Mouse (Mus musculus) R1 (cell line): ENCODE measurements at regions not wholly inside any gene's neighbourhood (a gene's known extent, or its start where the extent isn't known, plus 50 kb on each side); places are given as distances from the start of the nearest gene placed in this dataset.

Source experiments
- DNase-seq: peaks from one replicate; pipeline ENCODE4 v3.0.0-alpha.2; 2018; ENCODE audit warnings: low read depth, low spot score

- DNase-seq: no peak
Measured at GRCm38 (mm10) chr10:3630763-3631223, 90.8 kb downstream of the Iyd start.

DNA sequence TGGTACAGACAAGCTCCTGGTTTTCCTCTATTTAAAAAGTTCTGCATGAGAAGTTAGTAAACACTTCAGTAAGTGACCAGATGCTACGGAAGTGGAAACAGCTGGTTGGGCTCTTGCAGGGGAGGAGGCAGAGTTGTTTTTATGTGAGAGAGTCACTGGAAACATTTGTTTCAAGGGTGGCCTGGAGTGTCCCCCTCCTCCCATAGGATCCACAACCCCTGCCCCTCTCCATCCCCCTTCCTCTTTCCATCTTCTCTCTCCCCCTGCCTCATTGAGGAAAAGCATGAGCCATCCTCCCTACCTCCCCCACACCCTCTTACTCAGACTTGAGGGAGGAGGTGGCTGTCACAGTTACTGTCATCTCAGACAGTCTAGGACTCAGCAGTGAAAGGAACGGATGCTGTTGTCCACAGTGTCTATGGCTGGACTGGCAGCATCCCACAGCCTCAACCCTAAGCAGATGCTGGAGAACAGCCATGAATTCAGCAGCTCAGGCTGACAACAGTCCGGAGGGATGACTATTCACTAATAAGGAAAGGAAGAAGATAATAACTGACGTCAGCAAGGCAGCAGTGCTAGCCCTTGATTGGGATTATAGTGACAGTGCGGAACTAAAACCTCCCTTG is 93.9 kb downstream of the Iyd start:
- no peak for DNase-seq

DNA sequence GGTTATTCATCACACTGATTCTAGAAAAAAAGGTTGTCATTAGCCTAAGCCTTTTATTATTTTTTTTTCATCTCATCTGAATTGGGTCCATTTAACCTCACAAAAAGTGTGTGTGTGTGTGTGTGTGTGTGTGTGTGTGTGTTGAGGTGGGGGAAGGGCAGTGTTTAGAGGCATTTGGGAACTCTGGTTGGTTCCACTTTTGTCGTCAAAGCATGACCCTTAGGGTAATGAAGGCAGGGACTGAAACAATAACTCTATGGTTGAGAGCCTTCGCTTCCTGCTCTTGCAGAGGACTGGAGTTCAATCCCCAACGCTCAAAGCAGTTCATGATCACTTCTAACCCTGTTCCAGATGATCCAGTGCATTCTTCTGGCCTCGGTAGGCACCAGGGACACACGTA is 96.1 kb upstream of the Plekhg1 start:
- DNase-seq: no peak

DNA sequence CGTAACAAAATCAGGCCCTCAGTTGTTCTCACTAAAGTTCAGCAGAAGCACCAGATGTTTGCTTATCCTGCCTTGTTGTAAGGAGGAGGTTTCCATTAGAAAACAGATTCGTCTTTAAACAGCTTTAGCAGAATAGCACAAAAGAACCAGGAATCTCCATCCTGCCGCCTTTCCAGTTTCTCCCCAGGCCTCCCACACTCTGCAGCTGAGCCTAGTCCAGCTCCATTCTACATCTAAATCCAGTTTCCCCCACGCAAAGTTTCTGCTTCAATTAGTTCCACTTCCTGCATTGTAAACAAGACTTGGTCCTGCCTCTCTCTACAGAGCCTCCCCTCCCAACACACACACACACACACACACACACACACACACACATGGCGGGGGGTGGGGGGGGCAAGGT is 95.1 kb upstream of the Plekhg1 start:
- peak; percentile 55 for DNase-seq

GRCm38 (mm10) chr10:3646151-3646910 is 93.8 kb upstream of the Plekhg1 start:
- peak; percentile 94 for DNase-seq

GRCm38 (mm10) chr10:3647811-3648731 is 92.1 kb upstream of the Plekhg1 start:
- DNase-seq: peak; percentile 36

DNA sequence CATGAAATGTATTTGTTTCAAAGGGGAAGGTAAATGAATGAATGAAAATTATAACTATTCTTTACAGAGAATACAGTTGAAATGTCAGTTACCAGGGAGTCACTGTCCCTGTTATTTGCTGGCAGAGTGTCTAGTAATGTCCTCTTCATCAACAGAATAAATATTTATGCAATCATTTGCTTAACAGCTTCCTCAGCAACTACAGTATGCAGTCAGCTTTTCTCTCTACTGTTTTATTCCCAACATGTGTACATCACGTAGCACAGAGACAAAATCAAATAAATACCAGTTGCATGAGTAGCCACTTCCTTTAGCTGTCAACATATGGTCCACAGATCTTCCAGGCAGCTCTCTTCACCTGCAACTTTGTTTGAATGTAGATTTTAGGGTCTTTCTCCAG is 90.2 kb upstream of the Plekhg1 start:
- no peak for DNase-seq

- no peak for DNase-seq
Measured at GRCm38 (mm10) chr10:3650561-3650960, 89.6 kb upstream of the Plekhg1 start.

DNA sequence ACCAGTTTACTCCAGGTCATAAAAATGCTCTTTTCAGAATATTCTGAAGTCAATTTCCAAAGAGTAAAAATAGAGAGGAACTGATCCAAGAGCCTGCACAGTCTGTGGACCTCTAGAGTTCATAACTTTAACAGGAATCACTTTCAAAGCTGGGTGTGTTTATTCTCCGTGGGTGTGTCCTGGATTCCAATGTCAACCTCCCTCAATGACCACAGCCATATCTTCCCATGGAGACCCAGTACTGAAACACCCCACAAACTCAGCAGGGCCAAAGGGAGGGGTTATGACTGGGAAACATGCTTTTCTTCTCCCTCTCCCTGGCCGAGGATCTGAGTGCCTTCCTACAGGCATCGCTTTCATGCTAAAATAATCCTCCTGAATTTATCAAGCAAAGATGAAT is 87.6 kb upstream of the Plekhg1 start:
- no peak for DNase-seq

DNA sequence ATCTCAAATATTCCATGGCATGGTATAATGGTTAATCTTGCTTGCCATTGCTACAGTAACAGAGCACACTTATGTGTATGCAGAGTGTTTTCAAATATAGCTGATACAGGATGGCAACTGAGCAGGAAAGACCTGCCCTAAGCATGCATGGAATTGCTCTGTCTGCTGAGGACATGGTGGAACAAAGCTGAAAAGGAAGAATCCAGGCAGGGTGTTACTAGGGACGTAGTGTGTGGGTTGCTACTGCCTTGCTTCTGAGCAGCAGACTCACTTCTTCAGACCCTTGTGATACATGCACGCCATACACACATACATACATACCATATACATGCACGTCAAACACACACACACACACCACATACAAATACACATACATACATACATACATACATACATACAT is 84.1 kb upstream of the Plekhg1 start:
- DNase-seq: no peak

- DNase-seq: no peak
Measured at GRCm38 (mm10) chr10:3662156-3662555, 78.0 kb upstream of the Plekhg1 start.

DNA sequence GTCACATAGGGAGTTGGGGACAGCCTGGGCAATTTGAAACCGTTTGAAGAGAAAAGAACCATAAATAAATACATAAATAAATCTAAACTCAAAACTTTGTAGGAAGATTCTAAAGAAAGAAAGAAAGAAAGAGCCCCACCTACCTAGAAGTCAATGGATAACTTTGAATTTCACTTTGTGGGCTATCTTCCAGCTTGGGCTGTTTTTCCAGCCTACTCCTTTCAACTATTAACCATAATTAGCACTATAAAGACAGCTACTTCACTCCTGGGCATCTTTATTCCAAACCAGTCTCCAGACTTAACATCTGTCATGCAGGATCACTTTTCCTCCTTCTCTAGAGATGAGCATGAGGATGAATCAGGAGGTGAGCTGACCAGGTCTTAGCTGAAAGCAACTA is 77.6 kb upstream of the Plekhg1 start:
- DNase-seq: peak; percentile 3

DNA sequence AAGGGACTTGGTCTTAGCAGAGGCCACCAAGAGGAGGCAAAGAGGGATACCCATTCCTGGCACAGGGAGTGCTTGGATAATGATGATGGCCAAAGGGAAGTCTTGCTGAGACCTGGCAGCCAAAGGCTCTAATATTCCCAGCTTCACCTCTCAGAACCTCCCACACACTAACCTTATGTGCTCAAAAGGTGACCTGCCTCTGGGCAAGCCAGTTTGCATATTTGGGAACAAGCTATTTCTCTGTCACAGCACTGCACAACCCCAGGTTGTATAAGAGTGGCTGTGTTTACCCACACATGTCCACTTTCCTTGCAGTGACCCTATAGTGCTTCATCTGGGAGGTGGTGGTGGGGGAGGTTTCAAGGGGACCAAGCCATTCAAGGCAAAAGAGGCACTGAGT is 76.9 kb upstream of the Plekhg1 start:
- DNase-seq: no peak

GRCm38 (mm10) chr10:3684481-3684880 is 55.7 kb upstream of the Plekhg1 start:
- no peak for DNase-seq
